Mouse (Mus musculus) intestine, embryonic 14.5 days (tissue): ENCODE data around the gene Lcp2. TPM values are rescaled to one million over a fixed set of nuclear protein-coding genes. Genes with fewer than 3 reads are reported as not detected.

Source experiments
- ATAC-seq: fragments of 200-750 bp; cut with Nextera tagmentation; replicated peaks from 2 replicates; pipeline ENCODE4 v1.8.0; 2017; ENCODE audit warnings: low read depth, moderate number of reproducible peaks, moderate TSS enrichment, moderate library complexity; ENCODE audit not compliant: low FRiP score, low TSS enrichment
- DNase-seq: peaks from one replicate; pipeline ENCODE4 v3.0.0-alpha.2; 2018; ENCODE audit warnings: low spot score
- H3K27ac ChIP-seq: fragments of 300-500 bp; sonication (generic); 2 replicates; pipeline ENCODE4 v1.5.1; 2014; ENCODE audit warnings: low read depth, mild to moderate bottlenecking, control low read depth
- H3K27me3 ChIP-seq: fragments of 300-500 bp; sonication (generic); replicated peaks from 2 replicates; pipeline ENCODE4 v1.6.1; 2014; ENCODE audit warnings: low read length, control low read depth; ENCODE audit not compliant: control insufficient read depth, insufficient read depth
- H3K36me3 ChIP-seq: fragments of 300-500 bp; sonication (generic); 2 replicates; pipeline ENCODE4 v1.6.1; 2014; ENCODE audit warnings: low read length, control low read depth; ENCODE audit not compliant: control insufficient read depth, insufficient read depth
- H3K4me1 ChIP-seq: fragments of 300-500 bp; sonication (generic); replicated peaks from 2 replicates; pipeline ENCODE4 v1.6.1; 2014; ENCODE audit warnings: low read length, control low read depth, mixed read lengths; ENCODE audit not compliant: control insufficient read depth, insufficient read depth
- H3K4me2 ChIP-seq: fragments of 300-500 bp; sonication (generic); 2 replicates; pipeline ENCODE4 v1.6.1; 2014; ENCODE audit warnings: low read length
- H3K4me3 ChIP-seq: fragments of 300-500 bp; sonication (generic); 2 replicates; pipeline ENCODE4 v1.5.1; 2014; ENCODE audit warnings: low read depth, low read length, control low read depth, mixed read lengths
- H3K9ac ChIP-seq: fragments of 300-500 bp; sonication (generic); 2 replicates; pipeline ENCODE4 v1.6.1; 2014; ENCODE audit warnings: mild to moderate bottlenecking, low read length
- H3K9me3 ChIP-seq: fragments of 300-500 bp; sonication (generic); 2 replicates; pipeline ENCODE4 v1.6.1; 2016; ENCODE audit warnings: low read length, control low read depth; ENCODE audit not compliant: control insufficient read depth
- WGBS: fragments of 180-500 bp; shearing (Covaris S2); extraction: QIAGEN DNeasy Blood & Tissue Kit; methylation state at CpG from one replicate; pipeline ENCODE4 v1.1.7; 2014; 5-methylcytosine and 5-hydroxymethylcytosine counted together
- polyA plus RNA-seq: library from polyadenylated mRNA; unstranded; fragments of >200 nt; fragmentation: Nextera tagmentation; extraction: Ambion mirVana; gene quantifications from 2 replicates; pipeline ENCODE4 v1.2.1, GENCODE M21; 2014

Lcp2 gene
- polyA plus RNA-seq, 1 experiment from 2014 or later, result 3.6 TPM

DNA sequence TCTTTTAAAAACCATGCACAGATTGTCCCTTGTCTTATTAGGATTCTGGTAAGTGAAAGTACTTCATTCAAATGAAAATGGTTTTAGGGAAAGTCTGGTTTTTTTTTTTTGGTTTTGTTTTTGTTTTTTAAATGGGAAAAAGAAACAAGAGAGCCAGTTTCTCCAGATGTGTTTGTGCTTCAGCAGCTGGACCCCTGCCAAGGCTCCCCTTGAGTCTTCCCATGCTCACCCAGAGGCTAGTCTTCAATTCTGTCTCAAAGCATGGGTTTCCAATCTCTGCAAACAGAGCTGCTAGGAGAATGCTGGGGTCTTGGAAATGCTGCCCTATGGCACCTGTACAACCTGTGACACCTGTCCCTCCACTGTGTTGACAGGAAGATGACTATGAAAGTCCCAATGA is 23.9 kb downstream of the Lcp2 start:
- ATAC-seq (no peak), DNase-seq (no peak)
- Histone ChIP-seq H3K36me3 (no peaks in the 10 kb centered on the region), H3K9me3 (no peaks in the 10 kb centered on the region), H3K4me2 (no peak overlapping the region), H3K27ac (no peak overlapping the region), H3K27me3 (no peaks in the 10 kb centered on the region; the same call in 1 of the 2 replicates), H3K9ac (no peak overlapping the region), H3K4me3 (no peak overlapping the region), H3K4me1 (no peaks in the 10 kb centered on the region)

DNA sequence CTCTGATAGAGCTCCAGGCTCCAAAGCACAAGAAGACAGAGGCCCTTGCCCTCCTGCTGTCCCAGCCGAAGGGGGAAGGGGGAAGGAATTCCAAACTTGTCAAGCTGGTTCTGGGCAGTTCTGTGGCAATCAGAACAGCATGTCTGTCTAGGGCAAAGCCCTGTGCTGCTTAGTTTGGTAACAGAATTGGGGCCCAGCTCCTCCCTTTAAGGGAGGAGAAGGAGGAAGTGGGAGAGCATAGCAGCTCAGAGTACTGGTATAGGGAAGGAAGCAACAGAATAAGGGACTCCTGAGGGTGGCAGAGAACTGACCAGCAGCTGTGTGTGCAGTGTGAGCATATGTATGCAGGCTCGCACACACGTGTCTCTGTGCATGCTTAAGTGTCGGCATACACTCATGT is 25.6 kb downstream of the Lcp2 start:
- ATAC-seq (no peak), DNase-seq (no peak)
- Histone ChIP-seq H3K4me2 (no peak overlapping the region), H3K36me3 (no peaks in the 10 kb centered on the region), H3K27ac (no peak overlapping the region), H3K4me3 (no peak overlapping the region), H3K9me3 (no peaks in the 10 kb centered on the region), H3K4me1 (no peaks in the 10 kb centered on the region), H3K27me3 (no peaks in the 10 kb centered on the region; the same call in 1 of the 2 replicates), H3K9ac (no peak overlapping the region)
- 65% methylated on average over 4 of the region's 4 CpGs for WGBS

- ATAC-seq (no peak), DNase-seq (peak; percentile 76)
- no peaks in the 10 kb centered on the region for H3K4me1 ChIP-seq
- H3K36me3 ChIP-seq, result no peaks in the 10 kb centered on the region
- H3K27me3 ChIP-seq, result no peaks in the 10 kb centered on the region; the same call in 1 of the 2 replicates
- no peak overlapping the region for H3K9ac ChIP-seq
- 14% methylated on average over 15 of the region's 15 CpGs for WGBS
- H3K4me2 ChIP-seq, result no peak overlapping the region
- H3K4me3 ChIP-seq, result no peak overlapping the region
- H3K9me3 ChIP-seq, result no peaks in the 10 kb centered on the region
- no peak overlapping the region for H3K27ac ChIP-seq
These were observed 27.1 kb downstream of the Lcp2 start for GRCm38 (mm10) chr11:34073776-34074175.

- Histone ChIP-seq H3K27ac (no peak overlapping the region), H3K4me2 (no peak overlapping the region), H3K9ac (no peak overlapping the region), H3K9me3 (no peaks in the 10 kb centered on the region), H3K4me3 (no peak overlapping the region), H3K36me3 (no peaks in the 10 kb centered on the region), H3K27me3 (no peaks in the 10 kb centered on the region; the same call in 1 of the 2 replicates), H3K4me1 (no peaks in the 10 kb centered on the region)
- WGBS, result 70% methylated on average over 2 of the region's 2 CpGs
- ATAC-seq, result no peak
- no peak for DNase-seq
These were observed 31.1 kb downstream of the Lcp2 start for GRCm38 (mm10) chr11:34077870-34078269.

DNA sequence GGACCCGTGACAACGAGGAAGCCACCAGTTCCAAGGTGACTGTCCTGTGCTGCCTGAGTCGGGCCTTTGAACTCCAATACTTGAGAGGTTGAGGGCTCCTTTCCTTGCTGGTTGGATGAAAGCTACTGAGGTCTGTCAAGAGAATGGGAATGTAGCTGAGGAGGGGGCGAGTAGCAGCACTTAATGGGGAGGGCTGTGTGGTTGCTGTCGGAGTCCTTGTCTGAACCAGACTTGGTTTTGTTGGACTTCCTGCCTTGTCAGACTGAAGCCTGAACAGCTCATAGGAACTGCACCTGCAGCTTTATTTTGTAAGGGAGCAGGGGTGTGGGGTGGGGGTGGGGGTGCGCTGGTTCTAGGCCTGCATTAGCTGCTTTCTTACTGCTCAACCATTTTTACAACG is 31.9 kb downstream of the Lcp2 start:
- WGBS, result 83% methylated on average over 7 of the region's 7 CpGs
- ATAC-seq, result no peak
- Histone ChIP-seq H3K4me1 (no peaks in the 10 kb centered on the region), H3K9ac (no peak overlapping the region), H3K27me3 (no peaks in the 10 kb centered on the region; the same call in 1 of the 2 replicates), H3K4me3 (no peak overlapping the region), H3K4me2 (no peak overlapping the region), H3K36me3 (no peaks in the 10 kb centered on the region), H3K27ac (no peak overlapping the region), H3K9me3 (no peaks in the 10 kb centered on the region)
- no peak for DNase-seq

DNA sequence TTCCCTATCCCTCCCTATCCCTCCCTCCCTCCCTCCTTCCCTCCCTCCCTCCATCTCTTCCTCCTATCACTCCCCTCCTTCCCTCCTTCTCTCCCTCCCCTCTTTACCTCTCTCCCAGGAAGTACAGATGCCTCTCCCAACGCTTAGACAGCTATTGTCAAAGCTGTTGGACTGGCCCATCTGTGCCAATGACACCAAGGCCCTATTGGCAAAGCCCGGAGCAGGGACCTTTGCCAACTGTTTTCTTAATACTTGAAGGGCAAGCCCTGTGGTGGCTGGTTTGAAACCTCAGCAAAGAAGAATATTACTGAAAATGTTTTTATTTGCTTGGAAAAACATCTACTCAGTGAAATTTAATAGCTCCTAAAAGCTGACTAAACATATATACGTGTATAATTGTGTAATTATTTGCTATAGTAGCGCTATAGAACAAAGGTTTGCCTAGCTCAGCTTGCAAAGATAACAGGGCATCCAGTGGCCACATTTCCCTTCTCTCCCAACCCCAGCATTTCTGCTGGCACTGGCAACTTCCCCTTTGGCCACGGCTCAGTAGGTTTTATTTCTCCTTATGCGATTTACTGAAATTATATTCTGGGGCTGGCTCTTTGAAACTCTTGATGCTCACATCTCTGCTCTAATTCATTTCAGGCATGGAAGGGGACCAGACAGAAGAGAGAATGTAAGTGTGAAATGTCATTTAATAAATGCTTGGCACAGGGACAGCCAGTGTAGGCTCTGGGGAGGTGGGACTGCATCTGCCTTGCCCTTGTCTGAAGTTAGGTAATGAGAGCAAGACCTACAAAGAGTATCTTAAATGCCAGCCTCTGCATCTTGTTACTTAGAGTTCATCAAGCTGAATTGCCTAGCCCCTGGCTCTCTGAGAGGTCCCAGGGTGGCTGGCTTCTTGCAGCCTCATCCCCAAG is 33.1 kb downstream of the Lcp2 start:
- ATAC-seq (no peak), DNase-seq (no peak)
- Histone ChIP-seq H3K27me3 (no peaks in the 10 kb centered on the region), H3K9ac (no peak overlapping the region), H3K36me3 (no peaks in the 10 kb centered on the region), H3K4me2 (no peak overlapping the region), H3K4me1 (no peaks in the 10 kb centered on the region; the same call in 1 of the 2 replicates), H3K4me3 (no peak overlapping the region), H3K9me3 (no peaks in the 10 kb centered on the region), H3K27ac (no peak overlapping the region)
- 79% methylated on average over 6 of the region's 6 CpGs for WGBS

DNA sequence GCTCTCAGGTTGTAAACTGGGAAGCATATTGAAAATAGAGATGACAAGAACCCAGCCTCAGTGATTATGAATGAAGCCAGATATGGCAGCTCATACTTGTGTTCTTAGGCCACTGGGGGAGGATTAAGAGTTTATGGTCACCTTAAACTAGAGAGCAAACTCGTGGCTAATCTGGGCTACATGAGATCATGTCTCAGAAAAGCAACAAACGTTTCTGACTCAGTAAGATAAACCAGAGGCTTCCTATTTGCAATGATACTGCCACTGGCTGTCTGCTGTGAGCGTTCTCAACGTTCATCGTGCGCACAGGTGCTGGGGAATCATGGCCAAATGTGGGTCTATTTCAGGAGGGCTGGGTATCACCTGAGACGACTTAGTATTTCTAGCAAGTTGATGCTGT is 37.1 kb downstream of the Lcp2 start:
- no peak overlapping the region for H3K9ac ChIP-seq
- ATAC-seq (no peak), DNase-seq (no peak)
- no peak overlapping the region for H3K4me2 ChIP-seq
- 71% methylated on average over 7 of the region's 7 CpGs for WGBS
- no peaks in the 10 kb centered on the region; the same call in 1 of the 2 replicates for H3K4me1 ChIP-seq
- no peaks in the 10 kb centered on the region for H3K27me3 ChIP-seq
- no peaks in the 10 kb centered on the region for H3K36me3 ChIP-seq
- H3K27ac ChIP-seq, result no peak overlapping the region
- no peak overlapping the region for H3K4me3 ChIP-seq
- no peaks in the 10 kb centered on the region for H3K9me3 ChIP-seq

- no peak for DNase-seq
- H3K36me3 ChIP-seq, result no peaks in the 10 kb centered on the region
These were observed 37.9 kb downstream of the Lcp2 start for GRCm38 (mm10) chr11:34084639-34085038.

More at GRCm38 (mm10) chr11:34084639-34085038, 37.9 kb downstream of the Lcp2 start:
- ATAC-seq, result no peak
- H3K4me2 ChIP-seq, result no peak overlapping the region
- no peak overlapping the region for H3K9ac ChIP-seq
- no peak overlapping the region for H3K27ac ChIP-seq
- no peaks in the 10 kb centered on the region for H3K27me3 ChIP-seq
- no peaks in the 10 kb centered on the region; the same call in 1 of the 2 replicates for H3K4me1 ChIP-seq
- WGBS, result 32% methylated on average over 2 of the region's 2 CpGs
- no peaks in the 10 kb centered on the region for H3K9me3 ChIP-seq
- H3K4me3 ChIP-seq, result no peak overlapping the region
